Mouse (Mus musculus) induced T-regulatory cell, adult 2 months (primary cell): ENCODE data around the gene Hist1h2bf.
"Not testable (repeated sequence)": the region's sequence is repeated elsewhere in the genome, so short reads cannot be mapped to it uniquely, and the experiment has no call there.

Source experiments
- DNase-seq: peaks from one replicate; pipeline ENCODE4 v3.0.0-alpha.2; 2012; ENCODE audit warnings: low read depth

Hist1h2bf gene

GRCm38 (mm10) chr13:23543965-23544786 lies 29.8 kb downstream of the Hist1h2bf start, which contains the start of gene Hist1h3f:
Hist1h3f (plus strand) TSS chr13:23544052.
- DNase-seq, result peak; percentile 97

- DNase-seq, result peak; percentile 96
Measured at GRCm38 (mm10) chr13:23542999-23543607, 30.9 kb downstream of the Hist1h2bf start, which contains the start of gene Hist1h2bh. Hist1h2bh (minus strand) TSS chr13:23543392.

- DNase-seq, result peak; percentile 62
Measured at GRCm38 (mm10) chr13:23542225-23542980, 31.6 kb downstream of the Hist1h2bf start.

DNA sequence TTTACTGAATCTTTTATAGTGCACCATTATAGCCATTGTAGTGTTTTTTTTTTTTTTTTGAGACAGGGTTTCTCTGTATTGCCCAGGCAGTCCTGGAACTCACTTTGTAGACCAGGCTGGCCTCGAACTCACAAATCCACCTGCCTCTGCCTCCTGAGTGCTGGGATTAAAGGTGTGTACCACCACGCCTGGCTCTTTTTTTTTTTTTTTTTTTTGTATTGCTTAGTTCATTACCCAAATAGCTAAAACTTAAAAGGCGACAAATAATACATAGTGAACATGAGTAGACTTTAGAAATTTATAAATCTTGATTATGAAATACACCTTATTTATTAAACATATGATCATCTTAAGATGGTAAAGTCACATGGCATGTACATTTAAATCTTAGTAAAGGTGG lies 32.5 kb downstream of the Hist1h2bf start:
- no peak for DNase-seq

- not testable (repeated sequence) for DNase-seq
Measured at GRCm38 (mm10) chr13:23539821-23540220, 34.2 kb downstream of the Hist1h2bf start.

DNA sequence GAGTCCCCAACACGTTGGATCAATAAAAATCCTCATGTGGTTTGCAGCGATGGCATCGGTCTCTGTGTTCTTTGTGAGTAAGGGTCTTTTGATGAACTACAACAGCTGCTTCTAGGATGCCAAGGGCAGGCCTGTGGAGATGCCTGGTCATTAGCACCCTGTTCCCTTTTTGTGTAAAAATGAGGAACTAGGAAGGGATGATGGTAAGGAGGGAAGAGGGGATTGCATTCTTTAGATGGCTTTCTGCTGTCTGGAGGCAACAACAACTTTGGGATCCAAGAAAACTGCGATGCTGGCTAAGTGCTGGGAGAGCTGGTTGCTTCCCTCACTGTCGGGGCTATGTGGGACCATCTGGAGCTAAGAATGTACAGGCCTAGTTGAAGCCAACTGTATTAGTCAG lies 35.7 kb downstream of the Hist1h2bf start:
- DNase-seq, result no peak

GRCm38 (mm10) chr13:23537006-23537710 lies 36.8 kb downstream of the Hist1h2bf start:
- DNase-seq, result no peak

DNA sequence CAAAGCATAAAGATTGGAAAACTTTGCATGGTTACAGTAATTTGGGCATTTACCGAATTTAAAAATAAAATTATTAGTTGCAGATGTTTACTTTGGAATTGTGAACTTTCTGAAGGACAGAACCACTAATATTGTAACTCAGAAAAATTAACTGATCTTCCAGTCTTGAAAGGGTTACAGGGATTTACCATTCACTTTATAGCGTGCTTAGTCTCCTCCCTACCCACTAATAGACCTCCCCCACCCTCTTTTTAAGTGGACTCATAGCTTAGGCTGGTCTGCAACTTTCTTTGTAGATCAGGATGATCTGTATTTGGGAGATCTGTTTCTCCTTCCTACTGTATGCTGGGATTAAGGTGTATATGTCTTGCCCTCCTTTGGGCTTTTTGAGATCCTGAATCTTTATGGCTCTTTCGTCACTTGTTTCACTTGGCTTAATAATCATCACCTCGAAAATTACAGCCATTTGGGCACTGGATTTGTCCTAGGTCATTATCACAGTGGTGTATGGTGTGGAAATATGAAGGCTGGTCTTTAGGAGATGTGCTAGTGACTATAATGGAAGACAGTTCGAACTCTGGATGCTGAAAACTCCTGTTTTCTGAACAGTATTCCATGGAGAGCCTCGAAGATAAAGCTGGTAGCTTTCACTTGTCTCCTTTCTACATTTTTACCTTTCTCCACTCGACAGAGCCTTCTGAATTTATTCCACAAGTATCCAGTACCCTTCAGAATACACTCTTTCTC lies 37.7 kb downstream of the Hist1h2bf start:
- no peak for DNase-seq

GRCm38 (mm10) chr13:23535137-23536075 lies 38.6 kb downstream of the Hist1h2bf start, which contains the start of gene Hist1h3g:
Hist1h3g (plus strand) TSS chr13:23535422.
- DNase-seq, result peak; percentile 96

DNA sequence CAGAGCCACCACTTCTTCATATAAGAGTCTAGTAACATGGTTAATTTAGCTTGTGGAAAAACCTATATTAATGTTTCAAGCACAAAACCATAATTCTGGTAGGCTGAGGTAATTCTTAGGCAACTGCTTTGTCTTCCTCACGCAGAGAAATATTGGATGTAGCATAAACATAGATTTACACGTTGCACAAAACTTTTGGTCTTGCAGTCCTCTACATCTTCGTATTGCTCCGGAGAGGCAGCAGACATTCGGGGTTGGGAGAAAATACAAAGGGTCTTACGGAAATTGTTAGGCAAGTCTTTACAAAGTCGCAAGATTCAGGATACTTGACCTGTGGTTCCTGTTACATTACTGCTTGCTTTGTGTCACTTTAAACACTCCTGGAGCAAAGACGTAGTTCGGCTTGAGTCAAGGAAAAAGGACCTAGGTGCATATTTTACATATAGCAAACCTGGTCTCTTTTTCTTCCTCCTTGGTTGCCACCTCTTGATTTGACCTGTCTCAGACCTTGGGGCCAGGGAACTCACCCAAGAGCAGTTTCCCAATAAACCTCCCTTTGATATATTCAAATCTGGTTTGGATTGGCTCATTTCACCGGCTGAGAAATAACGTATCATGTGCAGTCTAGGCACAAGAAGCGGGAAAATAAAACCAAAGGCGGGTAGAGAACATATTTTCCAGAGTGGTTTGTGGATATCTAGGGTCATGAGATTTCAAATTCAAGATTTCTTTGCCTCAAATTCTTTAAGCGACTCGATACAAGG lies 39.4 kb downstream of the Hist1h2bf start:
- DNase-seq, result no peak

DNA sequence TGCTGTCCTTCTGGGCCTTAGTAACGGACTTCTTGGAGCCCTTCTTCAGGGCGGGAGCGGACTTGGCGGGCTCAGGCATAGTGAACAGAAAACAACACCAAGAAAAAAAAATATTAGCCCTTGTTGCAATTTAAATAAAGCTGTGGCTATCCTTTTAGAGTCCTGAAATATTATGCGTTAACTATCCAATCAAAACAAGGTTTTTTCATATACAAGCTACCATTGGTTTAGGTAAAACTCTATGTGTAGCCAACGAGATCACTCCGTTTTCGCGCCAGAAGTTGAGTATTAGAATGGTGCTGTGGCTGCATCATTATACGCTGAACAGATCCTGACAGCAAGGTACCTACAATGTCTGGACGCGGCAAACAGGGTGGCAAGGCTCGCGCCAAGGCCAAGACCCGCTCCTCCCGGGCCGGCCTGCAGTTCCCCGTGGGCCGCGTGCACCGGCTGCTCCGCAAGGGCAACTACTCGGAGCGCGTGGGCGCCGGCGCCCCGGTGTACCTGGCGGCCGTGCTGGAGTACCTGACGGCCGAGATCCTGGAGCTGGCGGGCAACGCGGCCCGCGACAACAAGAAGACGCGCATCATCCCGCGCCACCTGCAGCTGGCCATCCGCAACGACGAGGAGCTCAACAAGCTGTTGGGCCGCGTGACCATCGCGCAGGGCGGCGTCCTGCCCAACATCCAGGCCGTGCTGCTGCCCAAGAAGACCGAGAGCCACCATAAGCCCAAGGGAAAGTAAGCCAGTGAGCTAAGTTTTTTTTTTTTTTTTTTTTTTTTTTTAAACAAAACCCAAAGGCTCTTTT lies 40.2 kb downstream of the Hist1h2bf start, which contains the start of gene Hist1h2af:
Gene Hist1h2af, plus strand, starts transcription at position 347 of the 808 bp plus-strand sequence.
- DNase-seq, result peak; percentile 88

GRCm38 (mm10) chr13:23532262-23533075 lies 41.5 kb downstream of the Hist1h2bf start:
- DNase-seq, result peak; percentile 49

DNA sequence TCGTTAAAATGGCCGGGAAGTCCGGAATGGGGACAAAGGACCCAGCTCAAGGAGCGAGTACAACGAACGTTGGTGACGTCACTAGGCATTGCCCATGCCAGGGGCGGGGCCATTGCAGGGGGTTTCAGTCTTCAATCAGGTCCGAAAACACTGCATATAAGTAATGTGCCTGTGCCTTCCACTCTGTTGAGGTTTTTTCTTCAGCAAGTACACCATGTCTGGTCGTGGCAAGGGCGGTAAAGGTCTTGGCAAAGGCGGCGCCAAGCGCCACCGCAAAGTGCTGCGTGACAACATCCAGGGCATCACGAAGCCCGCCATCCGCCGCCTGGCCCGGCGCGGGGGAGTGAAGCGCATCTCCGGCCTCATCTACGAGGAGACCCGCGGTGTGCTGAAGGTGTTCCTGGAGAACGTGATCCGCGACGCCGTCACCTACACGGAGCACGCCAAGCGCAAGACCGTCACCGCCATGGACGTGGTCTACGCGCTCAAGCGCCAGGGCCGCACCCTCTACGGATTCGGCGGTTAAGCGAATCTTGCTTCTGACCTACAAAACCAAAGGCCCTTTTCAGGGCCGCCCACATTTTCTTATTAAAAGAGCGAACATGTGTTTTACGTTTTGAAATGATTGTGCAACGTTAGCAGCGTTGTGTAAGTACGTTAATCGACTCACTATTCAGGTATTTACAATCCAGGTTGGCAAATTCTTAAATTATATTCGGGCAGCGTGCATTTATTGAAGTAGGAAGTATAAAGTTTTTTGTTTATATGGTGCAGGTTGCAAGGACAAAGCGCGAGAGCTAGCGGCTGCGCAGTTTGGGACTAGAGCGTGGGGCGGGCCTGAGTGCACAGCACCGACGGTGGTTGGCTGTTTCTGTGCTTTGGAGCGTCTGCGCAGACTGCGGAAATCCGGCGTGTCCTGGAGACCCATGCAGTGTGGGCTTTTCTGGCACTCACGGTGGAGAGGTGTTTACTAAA lies 42.8 kb downstream of the Hist1h2bf start, which contains the start of gene Hist1h4h:
Gene Hist1h4h, plus strand, starts transcription at position 150 of the 975 bp plus-strand sequence.
- DNase-seq, result peak; percentile 98

DNA sequence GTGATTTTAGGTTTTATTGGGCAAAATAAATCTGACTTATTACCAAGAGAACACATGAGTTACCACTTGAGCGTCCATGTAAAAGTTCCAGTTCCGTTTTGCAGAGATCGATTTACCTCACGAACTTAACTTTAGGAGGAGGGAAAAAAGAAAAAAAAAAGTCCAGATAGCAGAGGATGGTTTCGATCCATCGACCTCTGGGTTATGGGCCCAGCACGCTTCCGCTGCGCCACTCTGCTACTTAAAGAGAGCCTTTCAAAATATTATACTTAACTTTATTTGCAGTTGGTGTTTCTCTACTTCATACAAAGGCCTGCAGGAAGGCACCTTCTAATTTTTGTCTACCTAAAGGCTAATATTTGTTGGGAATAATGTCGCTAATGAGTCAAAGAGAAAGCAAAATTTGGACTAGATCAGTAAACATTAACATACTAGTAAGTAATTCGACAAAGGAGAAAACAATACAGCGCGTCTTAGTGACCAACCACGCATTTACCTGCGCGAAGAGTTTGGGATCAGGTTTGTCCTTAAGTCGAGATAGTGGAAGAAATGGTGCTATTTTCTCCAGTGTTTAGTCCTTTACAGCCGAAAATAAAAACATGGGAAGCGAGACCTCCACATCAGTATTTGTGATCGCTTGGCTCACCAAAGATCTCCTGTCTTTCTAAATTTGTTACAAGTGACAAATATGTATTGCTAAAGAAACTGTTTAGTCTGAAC lies 43.7 kb downstream of the Hist1h2bf start:
- DNase-seq, result peak; percentile 90

DNA sequence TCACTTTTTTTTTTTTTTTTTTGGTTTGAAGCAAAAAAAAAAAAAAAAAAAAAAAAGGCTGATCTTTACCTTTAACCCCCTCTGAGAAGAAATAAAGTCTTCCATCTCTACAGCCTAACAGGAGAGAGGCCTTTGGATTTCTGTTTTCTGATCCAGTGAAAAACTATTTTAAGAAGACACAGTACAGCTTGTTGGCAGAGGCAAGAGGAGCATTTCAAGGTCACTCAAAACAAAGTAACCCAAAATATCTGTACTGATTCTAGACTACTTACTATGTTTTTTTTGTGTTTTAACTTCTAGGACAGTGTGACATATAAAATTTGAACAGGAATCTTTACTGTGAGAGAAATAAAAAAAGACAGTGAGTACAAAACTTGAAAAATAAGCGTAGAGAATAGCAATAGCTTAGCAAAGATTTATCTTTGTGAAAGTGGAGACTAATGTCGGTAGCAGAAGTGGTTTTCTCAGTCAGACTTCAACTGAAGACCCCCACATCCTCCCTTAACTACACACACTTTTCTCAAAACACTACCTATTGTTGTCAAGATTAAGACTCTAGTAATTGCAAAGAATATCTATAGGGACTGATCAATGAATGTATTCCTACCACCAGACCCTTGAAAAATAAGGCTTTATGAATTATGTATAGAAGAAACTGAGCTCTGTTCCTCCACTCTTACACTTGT lies 44.4 kb downstream of the Hist1h2bf start:
- no peak for DNase-seq
